Mouse (Mus musculus) neural tube, embryonic 13.5 days (tissue): Measurements from ENCODE around the gene Bgn. TPM values are rescaled to one million over a fixed set of nuclear protein-coding genes. Genes with fewer than 3 reads are reported as not detected.
"Not testable (repeated sequence)": the region's sequence is repeated elsewhere in the genome, so short reads cannot be mapped to it uniquely, and the experiment has no call there.

Experiments used
- ATAC-seq: fragments of 200-750 bp; cut with Nextera tagmentation; 2 replicates; pipeline ENCODE4 v1.8.0; 2017; ENCODE audit warnings: low read depth, mild to moderate bottlenecking, moderate TSS enrichment, moderate library complexity
- H3K27ac ChIP-seq: fragments of 300-500 bp; sonication (generic); replicated peaks from 2 replicates; pipeline ENCODE4 v1.5.1; 2015; ENCODE audit warnings: moderate library complexity, mild to moderate bottlenecking, inconsistent platforms
- H3K27me3 ChIP-seq: fragments of 300-500 bp; sonication (generic); 2 replicates; pipeline ENCODE4 v1.6.1; 2015; ENCODE audit warnings: mild to moderate bottlenecking, inconsistent platforms
- H3K36me3 ChIP-seq: fragments of 300-500 bp; sonication (generic); 2 replicates; pipeline ENCODE4 v1.6.1; 2015; ENCODE audit warnings: mild to moderate bottlenecking, inconsistent platforms
- H3K4me1 ChIP-seq: fragments of 300-500 bp; sonication (generic); replicated peaks from 2 replicates; pipeline ENCODE4 v1.6.1; 2015; ENCODE audit warnings: inconsistent platforms
- H3K4me2 ChIP-seq: fragments of 300-500 bp; sonication (generic); 2 replicates; pipeline ENCODE4 v1.6.1; 2015; ENCODE audit warnings: inconsistent platforms, mild to moderate bottlenecking, moderate library complexity
- H3K4me3 ChIP-seq: fragments of 300-500 bp; sonication (generic); 2 replicates; pipeline ENCODE4 v1.5.1; 2015; ENCODE audit warnings: mild to moderate bottlenecking, inconsistent platforms
- H3K9ac ChIP-seq: fragments of 300-500 bp; sonication (generic); 2 replicates; pipeline ENCODE4 v1.6.1; 2015; ENCODE audit warnings: moderate library complexity, mild to moderate bottlenecking, inconsistent platforms
- H3K9me3 ChIP-seq: fragments of 300-500 bp; sonication (generic); 2 replicates; pipeline ENCODE4 v1.6.1; 2016; ENCODE audit warnings: inconsistent platforms
- WGBS: fragments of 180-500 bp; shearing (Covaris S2); methylation state at CpG from one replicate; pipeline ENCODE4 v1.1.7; 2015; 5-methylcytosine and 5-hydroxymethylcytosine counted together
- polyA plus RNA-seq: library from polyadenylated mRNA; unstranded; fragments of >200 nt; fragmentation: Nextera tagmentation; extraction: Ambion mirVana; gene quantifications from 2 replicates; pipeline ENCODE4 v1.2.1, GENCODE M21; 2015

Bgn gene
- polyA plus RNA-seq, 1 experiment from 2014 or later = 32.8 TPM

DNA sequence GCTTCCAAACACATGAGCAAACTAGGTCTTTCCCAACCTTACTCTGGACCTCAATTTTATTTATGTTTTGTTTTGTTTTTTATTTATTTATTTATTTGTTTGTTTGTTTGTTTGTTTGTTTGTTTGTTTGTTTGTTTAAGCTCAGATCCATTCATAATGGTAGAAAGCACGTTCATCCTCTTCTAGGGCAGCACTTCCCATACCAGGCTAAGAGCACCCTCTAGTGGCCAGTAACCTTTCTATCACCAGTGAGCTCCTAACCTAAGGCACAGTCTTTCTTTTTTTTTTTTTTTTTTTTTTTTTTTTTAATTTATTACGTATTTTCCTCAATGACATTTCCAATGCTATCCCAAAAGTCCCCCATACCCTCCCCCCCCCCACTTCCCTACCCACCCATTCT, 10.2 kb downstream of the Bgn start:
- H3K4me3 ChIP-seq, H3K9me3 ChIP-seq, H3K4me1 ChIP-seq, H3K9ac ChIP-seq, H3K36me3 ChIP-seq, H3K27me3 ChIP-seq, H3K27ac ChIP-seq, H3K4me2 ChIP-seq: not testable (repeated sequence)
- ATAC-seq = peak; percentile 65; the same call in 1 of the 2 replicates
- 14% methylated on average over 1 of the region's 2 CpGs for WGBS

DNA sequence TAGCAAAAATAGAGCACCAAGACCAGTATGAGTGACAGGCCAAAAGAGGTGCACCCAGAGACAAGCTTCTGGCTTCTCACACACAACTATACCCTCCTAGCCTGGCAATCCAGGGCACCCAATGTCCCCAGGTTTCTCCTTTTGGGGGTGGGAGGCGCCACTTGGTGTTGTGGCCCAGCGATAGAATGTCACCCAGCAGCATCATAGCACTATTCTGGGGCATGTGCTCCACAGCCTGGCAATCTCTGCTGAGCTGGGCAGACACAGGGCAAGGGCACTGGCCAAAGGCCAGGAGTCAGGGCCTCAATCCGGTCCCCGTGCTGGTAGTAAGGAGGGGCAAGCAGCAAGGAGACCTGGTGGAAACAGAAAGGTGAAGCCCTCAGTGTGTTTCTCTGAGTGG, 13.3 kb downstream of the Bgn start:
- no peak for ATAC-seq
- Histone ChIP-seq H3K4me1 (no peaks in the 10 kb centered on the region), H3K36me3 (no peaks in the 10 kb centered on the region), H3K27ac (no peak overlapping the region), H3K27me3 (peaks cover 9% of the 10 kb centered on the region), H3K4me2 (no peak overlapping the region), H3K9ac (no peak overlapping the region), H3K4me3 (no peak overlapping the region), H3K9me3 (no peaks in the 10 kb centered on the region)
- WGBS = 76% methylated on average over 4 of the region's 4 CpGs

GRCm38 (mm10) chrX:73505130-73505735, 21.8 kb downstream of the Bgn start:
- ATAC-seq = no peak
- H3K36me3 ChIP-seq = no peaks in the 10 kb centered on the region
- H3K9me3 ChIP-seq = no peaks in the 10 kb centered on the region
- H3K27me3 ChIP-seq = peaks cover 43% of the 10 kb centered on the region
- 72% methylated on average over 5 of the region's 5 CpGs for WGBS
- H3K9ac ChIP-seq = no peak overlapping the region
- no peak overlapping the region for H3K4me3 ChIP-seq
- no peak overlapping the region for H3K27ac ChIP-seq
- no peak overlapping the region for H3K4me2 ChIP-seq
- no peaks in the 10 kb centered on the region; the same call in 1 of the 2 replicates for H3K4me1 ChIP-seq

GRCm38 (mm10) chrX:73506577-73506976, 23.2 kb downstream of the Bgn start:
- Histone ChIP-seq H3K9me3 (no peaks in the 10 kb centered on the region), H3K4me2 (no peak overlapping the region), H3K4me3 (no peak overlapping the region), H3K4me1 (no peaks in the 10 kb centered on the region; the same call in 1 of the 2 replicates), H3K27ac (no peak overlapping the region), H3K36me3 (no peaks in the 10 kb centered on the region), H3K9ac (no peak overlapping the region), H3K27me3 (peaks cover 36% of the 10 kb centered on the region)
- 88% methylated on average over 4 of the region's 4 CpGs for WGBS
- no peak for ATAC-seq

DNA sequence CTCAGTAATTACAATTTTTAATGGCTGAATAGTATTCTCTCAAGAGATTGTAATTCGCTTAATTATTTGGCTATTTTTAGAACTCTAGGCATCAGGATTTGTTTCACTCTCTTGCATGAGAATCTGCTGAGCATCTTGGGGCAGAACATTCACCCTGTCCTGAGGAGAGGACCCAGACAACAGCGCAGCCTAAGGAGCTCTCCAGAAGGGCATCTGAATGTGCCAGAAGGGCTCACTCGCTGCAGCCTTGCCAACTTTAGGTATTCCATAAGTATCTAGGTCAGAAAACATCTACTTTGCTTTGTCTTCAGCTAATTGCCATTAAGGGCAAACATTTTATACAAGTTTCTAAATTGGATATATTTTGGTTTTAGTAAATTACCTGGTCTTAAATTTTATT, 25.8 kb downstream of the Bgn start:
- Histone ChIP-seq H3K4me3 (no peak overlapping the region), H3K27ac (no peak overlapping the region), H3K27me3 (peaks cover 11% of the 10 kb centered on the region), H3K9me3 (no peaks in the 10 kb centered on the region), H3K4me1 (0 out of 2 replicates have a peak, but pooled peaks cover 4% of the 10 kb centered on the region), H3K9ac (no peak overlapping the region), H3K36me3 (no peaks in the 10 kb centered on the region), H3K4me2 (no peak overlapping the region)
- no peak for ATAC-seq
- WGBS = 84% methylated on average over 3 of the region's 3 CpGs

DNA sequence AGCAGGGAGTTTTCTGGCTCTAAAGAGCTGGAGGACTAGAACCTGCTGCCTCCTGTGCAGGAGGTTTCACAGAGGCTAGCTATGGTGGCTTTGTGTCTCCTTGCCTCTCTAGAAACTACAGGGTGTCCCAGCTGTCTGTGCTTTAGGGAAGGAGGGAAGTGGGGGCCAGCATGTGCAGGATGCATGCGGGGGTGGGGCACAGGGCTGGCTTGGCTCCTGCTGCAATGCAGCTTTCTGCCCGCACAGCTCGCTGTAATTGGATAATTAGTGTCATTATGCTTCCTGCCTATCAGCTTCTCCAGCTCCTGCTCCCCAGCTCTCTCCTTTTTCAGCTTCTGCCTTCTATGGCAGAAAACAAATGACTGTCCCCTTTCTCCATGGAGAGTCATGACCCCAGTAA, 29.5 kb downstream of the Bgn start:
- no peak for ATAC-seq
- Histone ChIP-seq H3K9ac (no peak overlapping the region), H3K4me1 (0 out of 2 replicates have a peak, but pooled peaks cover 4% of the 10 kb centered on the region), H3K4me2 (no peak overlapping the region), H3K27me3 (no peaks in the 10 kb centered on the region), H3K27ac (no peak overlapping the region), H3K36me3 (no peaks in the 10 kb centered on the region), H3K9me3 (no peaks in the 10 kb centered on the region), H3K4me3 (no peak overlapping the region)
- 21% methylated on average over 3 of the region's 3 CpGs for WGBS

- no peak overlapping the region for H3K4me3 ChIP-seq
- WGBS = 64% methylated on average over 4 of the region's 4 CpGs
- peak; percentile 32; the same call in 1 of the 2 replicates for ATAC-seq
- no peak overlapping the region for H3K27ac ChIP-seq
- no peaks in the 10 kb centered on the region for H3K9me3 ChIP-seq
- H3K4me2 ChIP-seq = no peak overlapping the region
- H3K27me3 ChIP-seq = no peaks in the 10 kb centered on the region
- no peak overlapping the region for H3K9ac ChIP-seq
- no peaks in the 10 kb centered on the region for H3K36me3 ChIP-seq
- 0 out of 2 replicates have a peak, but pooled peaks cover 4% of the 10 kb centered on the region for H3K4me1 ChIP-seq
Measured at GRCm38 (mm10) chrX:73516556-73516955, 33.2 kb downstream of the Bgn start.

GRCm38 (mm10) chrX:73517060-73517600, 33.7 kb downstream of the Bgn start:
- no peak for ATAC-seq
- H3K4me2 ChIP-seq = no peak overlapping the region
- no peaks in the 10 kb centered on the region for H3K27me3 ChIP-seq
- H3K9ac ChIP-seq = no peak overlapping the region
- no peak overlapping the region for H3K4me3 ChIP-seq
- no peaks in the 10 kb centered on the region for H3K36me3 ChIP-seq
- no peaks in the 10 kb centered on the region for H3K9me3 ChIP-seq
- H3K27ac ChIP-seq = no peak overlapping the region
- 0 out of 2 replicates have a peak, but pooled peaks cover 4% of the 10 kb centered on the region for H3K4me1 ChIP-seq

GRCm38 (mm10) chrX:73520692-73521091, 37.3 kb downstream of the Bgn start:
- Histone ChIP-seq H3K27ac (no peak overlapping the region), H3K4me2 (no peak overlapping the region), H3K4me1 (no peaks in the 10 kb centered on the region), H3K4me3 (no peak overlapping the region), H3K9ac (no peak overlapping the region), H3K9me3 (no peaks in the 10 kb centered on the region), H3K27me3 (no peaks in the 10 kb centered on the region), H3K36me3 (no peaks in the 10 kb centered on the region)
- WGBS = 74% methylated on average over 3 of the region's 3 CpGs
- ATAC-seq = no peak

- H3K4me1 ChIP-seq = no peaks in the 10 kb centered on the region
- H3K9me3 ChIP-seq = no peaks in the 10 kb centered on the region
- no peaks in the 10 kb centered on the region for H3K36me3 ChIP-seq
- peak overlapping the region; percentile 38 for H3K27ac ChIP-seq
- H3K4me3 ChIP-seq = no peak overlapping the region
- no peaks in the 10 kb centered on the region for H3K27me3 ChIP-seq
- ATAC-seq = peak; percentile 81
- no peak overlapping the region for H3K9ac ChIP-seq
- no peak overlapping the region for H3K4me2 ChIP-seq
- 51% methylated on average over 9 of the region's 9 CpGs for WGBS
Measured at GRCm38 (mm10) chrX:73524318-73525222, 41.2 kb downstream of the Bgn start.

- H3K4me2 ChIP-seq = no peak overlapping the region
- 77% methylated on average over 9 of the region's 9 CpGs for WGBS
- no peaks in the 10 kb centered on the region for H3K36me3 ChIP-seq
- no peak overlapping the region for H3K9ac ChIP-seq
- peak; percentile 54; the same call in 1 of the 2 replicates for ATAC-seq
- H3K4me1 ChIP-seq = no peaks in the 10 kb centered on the region
- no peak overlapping the region for H3K4me3 ChIP-seq
- H3K27me3 ChIP-seq = no peaks in the 10 kb centered on the region
- no peaks in the 10 kb centered on the region for H3K9me3 ChIP-seq
- H3K27ac ChIP-seq = peak overlapping the region; percentile 38
Measured at GRCm38 (mm10) chrX:73525223-73526140, 42.1 kb downstream of the Bgn start.
